Mouse (Mus musculus) lung, adult 18-20 months (tissue): ENCODE data around the gene Il18.

ENCODE experiments used
- DNase-seq, 2 experiments: peaks; one replicate each; pipeline ENCODE4 v3.0.0; 2022; ENCODE audit warnings: mixed read lengths in 2 of 2

The Il18 gene

GRCm38 (mm10) chr9:50555094-50555446 is 443 bp downstream of the Il18 start, which contains the start of gene Bco2:
TSS of gene Bco2 (minus strand) at chr9:50555181.
- no peak for DNase-seq

- DNase-seq: no peak
Observed at GRCm38 (mm10) chr9:50561145-50561917, 6.7 kb downstream of the Il18 start, which contains the start of gene Tex12. TSS of gene Tex12 (minus strand) at chr9:50561325.

GRCm38 (mm10) chr9:50561918-50562360 is 7.3 kb downstream of the Il18 start:
- no peak for DNase-seq

GRCm38 (mm10) chr9:50565173-50565572 is 10.5 kb downstream of the Il18 start:
- peak; percentile 50 to 53 for DNase-seq

- no peak for DNase-seq
Observed at GRCm38 (mm10) chr9:50565940-50566339, 11.3 kb downstream of the Il18 start.

- DNase-seq: no peak
Observed at GRCm38 (mm10) chr9:50567372-50567771, 12.7 kb downstream of the Il18 start.

GRCm38 (mm10) chr9:50567881-50568280 is 13.3 kb downstream of the Il18 start:
- no peak for DNase-seq

- DNase-seq: peak in 1 of 2 experiments; percentile 14
Observed at GRCm38 (mm10) chr9:50569599-50570525, 15.2 kb downstream of the Il18 start.

- no peak for DNase-seq
Observed at GRCm38 (mm10) chr9:50580370-50580769, 25.7 kb downstream of the Il18 start.

- no peak for DNase-seq
Observed at GRCm38 (mm10) chr9:50585145-50585818, 30.7 kb downstream of the Il18 start.

GRCm38 (mm10) chr9:50586955-50587354 is 32.3 kb downstream of the Il18 start:
- no peak for DNase-seq

GRCm38 (mm10) chr9:50590856-50591518 is 36.4 kb downstream of the Il18 start:
- peak in 1 of 2 experiments; percentile 14 for DNase-seq

GRCm38 (mm10) chr9:50592955-50593354 is 38.3 kb downstream of the Il18 start:
- peak in 1 of 2 experiments; percentile 20 for DNase-seq

- peak in 1 of 2 experiments; percentile 18 for DNase-seq
Observed at GRCm38 (mm10) chr9:50593544-50593943, 38.9 kb downstream of the Il18 start.

- peak; percentile 8 to 22 for DNase-seq
Observed at GRCm38 (mm10) chr9:50594794-50595417, 40.3 kb downstream of the Il18 start.

- peak in 1 of 2 experiments; percentile 13 for DNase-seq
Observed at GRCm38 (mm10) chr9:50596973-50597372, 42.3 kb downstream of the Il18 start.

- no peak for DNase-seq
Observed at GRCm38 (mm10) chr9:50601536-50601935, 46.9 kb downstream of the Il18 start.

GRCm38 (mm10) chr9:50602055-50602845 is 47.6 kb downstream of the Il18 start:
- no peak for DNase-seq

GRCm38 (mm10) chr9:50603189-50603997 is 48.8 kb downstream of the Il18 start, which contains the start of the genes Sdhd and Timm8b:
TSS of gene Sdhd (minus strand) at chr9:50603812.
TSS of gene Timm8b (plus strand) at chr9:50603910.
- peak; percentile 94 to 96 for DNase-seq

- DNase-seq: no peak
Observed at GRCm38 (mm10) chr9:50603998-50604324, 49.3 kb downstream of the Il18 start.
